Mouse (Mus musculus): ENCODE data around the gene Pfkfb2.

DNA sequence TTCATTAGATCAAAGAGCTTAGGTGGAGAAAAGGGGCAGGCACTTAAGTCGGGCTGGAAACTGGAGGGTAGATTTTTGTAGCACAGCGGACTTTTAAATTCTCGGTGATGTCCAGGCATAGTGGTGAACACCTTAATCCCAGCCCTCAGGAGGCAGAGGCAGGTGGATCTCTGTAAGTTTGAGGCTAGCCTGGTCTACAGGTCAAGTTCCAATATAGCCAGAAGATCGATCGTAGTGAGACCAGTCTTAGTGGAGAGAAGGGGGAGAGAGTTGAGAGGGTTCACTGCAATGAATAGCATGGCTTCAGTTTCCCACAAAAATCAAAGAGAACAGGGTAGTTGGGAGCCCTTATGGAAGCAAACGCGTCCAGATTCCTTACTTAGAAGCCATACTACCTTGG is 8.9 kb upstream of the Pfkfb2 start:
- no peak for TF ChIP-seq CTCF (IDR thresholded peaks at IDR 0.05)
- TF ChIP-seq EP300 (IDR thresholded peaks at IDR 0.05), result no peak

All from lung, postnatal 0 days (tissue).